Mouse (Mus musculus) liver, adult (tissue): ENCODE data around the gene Pola2.

Experiments used
- GATA4 ChIP-seq: IDR thresholded peaks from 2 replicates; pipeline ENCODE4 v1.6.1; 2014; ENCODE audit warnings: mild to moderate bottlenecking, low read length; ENCODE audit not compliant: insufficient replicate concordance

Gene Pola2

GRCm38 (mm10) chr19:5928546-5928945 is 35.5 kb downstream of the Pola2 start:
- TF ChIP-seq GATA4, result no peak

- no peak for TF ChIP-seq GATA4
These were observed 35.9 kb downstream of the Pola2 start for GRCm38 (mm10) chr19:5928104-5928503.

- no peak for TF ChIP-seq GATA4
These were observed 36.5 kb downstream of the Pola2 start for GRCm38 (mm10) chr19:5927532-5927931.

GRCm38 (mm10) chr19:5927026-5927425 is 37.0 kb downstream of the Pola2 start:
- no peak for TF ChIP-seq GATA4

- no peak for TF ChIP-seq GATA4
These were observed 38.6 kb downstream of the Pola2 start for GRCm38 (mm10) chr19:5925311-5925855.

GRCm38 (mm10) chr19:5924713-5925093 is 39.3 kb downstream of the Pola2 start, which contains the start of gene Cdc42ep2:
Gene Cdc42ep2 (minus strand): TSS chr19:5924816.
- no peak; the same call in 1 of the 2 replicates for TF ChIP-seq GATA4

- no peak for TF ChIP-seq GATA4
These were observed 39.9 kb downstream of the Pola2 start for GRCm38 (mm10) chr19:5923990-5924712.

GRCm38 (mm10) chr19:5922963-5923362 is 41.0 kb downstream of the Pola2 start:
- TF ChIP-seq GATA4, result no peak

GRCm38 (mm10) chr19:5922119-5922942 is 41.7 kb downstream of the Pola2 start:
- no peak; the same call in 1 of the 2 replicates for TF ChIP-seq GATA4

- no peak; the same call in 1 of the 2 replicates for TF ChIP-seq GATA4
These were observed 42.3 kb downstream of the Pola2 start for GRCm38 (mm10) chr19:5921715-5922114.

GRCm38 (mm10) chr19:5913007-5913719 is 50.8 kb downstream of the Pola2 start, which contains the start of gene Dpf2:
Gene Dpf2 (minus strand): TSS chr19:5913010.
- no peak; the same call in 1 of the 2 replicates for TF ChIP-seq GATA4

- peak; percentile 25; the same call in 1 of the 2 replicates for TF ChIP-seq GATA4
These were observed 51.6 kb downstream of the Pola2 start for GRCm38 (mm10) chr19:5912103-5913006.

- no peak for TF ChIP-seq GATA4
These were observed 52.4 kb downstream of the Pola2 start for GRCm38 (mm10) chr19:5911430-5912102.
